Mouse (Mus musculus): ENCODE results near the gene Opa3. TPM values are rescaled to one million over a fixed set of nuclear protein-coding genes. Genes with fewer than 3 reads are reported as not detected.

Gene Opa3
- polyA plus RNA-seq, 1 experiment: 27.5 TPM

GRCm38 (mm10) chr7:19247511-19247910, 19.4 kb downstream of the Opa3 start:
- Histone ChIP-seq H3ac (ENCODE audit: control insufficient read depth, insufficient read length, low read depth) (no peak overlapping the region), H3K36me3 (ENCODE audit: control insufficient read depth, insufficient read depth) (peaks cover 5% of the 10 kb centered on the region), H3K4me3 (ENCODE audit: insufficient read depth, poor library complexity, severe bottlenecking) (no peak overlapping the region), H3K27me3 (ENCODE audit: control insufficient read depth, insufficient read depth, insufficient read length) (no peaks in the 10 kb centered on the region), H3K79me2 (ENCODE audit: control insufficient read depth, insufficient read depth) (peaks cover 14% of the 10 kb centered on the region), H3K79me3 (ENCODE audit: low read depth) (peaks cover 4% of the 10 kb centered on the region)
- TF ChIP-seq USF1 (IDR thresholded peaks at IDR 0.05; ENCODE audit: low read depth) (no peak), MYOD1 (IDR thresholded peaks at IDR 0.05; ENCODE audit: control insufficient read depth, insufficient read length, low read depth) (no peak), CTCF (IDR thresholded peaks at IDR 0.05; ENCODE audit: control insufficient read depth, insufficient read depth, insufficient read length) (no peak), FOSL1 (IDR thresholded peaks at IDR 0.05; ENCODE audit: insufficient read depth, low read length, poor library complexity, severe bottlenecking) (no peak), CEBPB (IDR thresholded peaks at IDR 0.05; ENCODE audit: low read depth) (no peak), MYOG (IDR thresholded peaks at IDR 0.05; ENCODE audit: control insufficient read depth, extremely low read depth, insufficient read length) (no peak), MAX (IDR thresholded peaks at IDR 0.05) (no peak)

- H3K79me3 ChIP-seq (ENCODE audit: low read depth): no peaks in the 10 kb centered on the region
- H3K4me3 ChIP-seq (ENCODE audit: insufficient read depth, poor library complexity, severe bottlenecking): no peak overlapping the region
- H3K27me3 ChIP-seq (ENCODE audit: control insufficient read depth, insufficient read depth, insufficient read length): no peaks in the 10 kb centered on the region
- H3ac ChIP-seq (ENCODE audit: control insufficient read depth, insufficient read length, low read depth): no peak overlapping the region
- H3K79me2 ChIP-seq (ENCODE audit: control insufficient read depth, insufficient read depth): no peaks in the 10 kb centered on the region
- H3K36me3 ChIP-seq (ENCODE audit: control insufficient read depth, insufficient read depth): peaks cover 12% of the 10 kb centered on the region
- no peak for TF ChIP-seq MAX (IDR thresholded peaks at IDR 0.05)
- TF ChIP-seq CTCF (IDR thresholded peaks at IDR 0.05; ENCODE audit: control insufficient read depth, insufficient read depth, insufficient read length): no peak
- TF ChIP-seq MYOD1 (IDR thresholded peaks at IDR 0.05; ENCODE audit: control insufficient read depth, insufficient read length, low read depth): no peak
- TF ChIP-seq USF1 (IDR thresholded peaks at IDR 0.05; ENCODE audit: low read depth): no peak
- TF ChIP-seq MYOG (IDR thresholded peaks at IDR 0.05; ENCODE audit: control insufficient read depth, extremely low read depth, insufficient read length): no peak
- no peak for TF ChIP-seq CEBPB (IDR thresholded peaks at IDR 0.05; ENCODE audit: low read depth)
- no peak for TF ChIP-seq FOSL1 (IDR thresholded peaks at IDR 0.05; ENCODE audit: insufficient read depth, low read length, poor library complexity, severe bottlenecking)
Measured at GRCm38 (mm10) chr7:19252078-19252477, 23.9 kb downstream of the Opa3 start.

GRCm38 (mm10) chr7:19253437-19253836, 25.3 kb downstream of the Opa3 start:
- Histone ChIP-seq H3K79me2 (ENCODE audit: control insufficient read depth, insufficient read depth) (no peaks in the 10 kb centered on the region), H3K36me3 (ENCODE audit: control insufficient read depth, insufficient read depth) (peaks cover 20% of the 10 kb centered on the region), H3K4me3 (ENCODE audit: insufficient read depth, poor library complexity, severe bottlenecking) (no peak overlapping the region), H3K79me3 (ENCODE audit: low read depth) (no peaks in the 10 kb centered on the region), H3ac (ENCODE audit: control insufficient read depth, insufficient read length, low read depth) (no peak overlapping the region), H3K27me3 (ENCODE audit: control insufficient read depth, insufficient read depth, insufficient read length) (no peaks in the 10 kb centered on the region)
- TF ChIP-seq CEBPB (IDR thresholded peaks at IDR 0.05; ENCODE audit: low read depth) (no peak), CTCF (IDR thresholded peaks at IDR 0.05; ENCODE audit: control insufficient read depth, insufficient read depth, insufficient read length) (no peak), MYOG (IDR thresholded peaks at IDR 0.05; ENCODE audit: control insufficient read depth, extremely low read depth, insufficient read length) (no peak), FOSL1 (IDR thresholded peaks at IDR 0.05; ENCODE audit: insufficient read depth, low read length, poor library complexity, severe bottlenecking) (no peak), MYOD1 (IDR thresholded peaks at IDR 0.05; ENCODE audit: control insufficient read depth, insufficient read length, low read depth) (no peak), MAX (IDR thresholded peaks at IDR 0.05) (no peak), USF1 (IDR thresholded peaks at IDR 0.05; ENCODE audit: low read depth) (no peak)

GRCm38 (mm10) chr7:19255395-19255794, 27.3 kb downstream of the Opa3 start:
- peaks cover 20% of the 10 kb centered on the region for H3K36me3 ChIP-seq (ENCODE audit: control insufficient read depth, insufficient read depth)
- H3K79me3 ChIP-seq (ENCODE audit: low read depth): no peaks in the 10 kb centered on the region
- no peak overlapping the region for H3K4me3 ChIP-seq (ENCODE audit: insufficient read depth, poor library complexity, severe bottlenecking)
- TF ChIP-seq USF1 (IDR thresholded peaks at IDR 0.05; ENCODE audit: low read depth) (no peak), MYOG (IDR thresholded peaks at IDR 0.05; ENCODE audit: control insufficient read depth, extremely low read depth, insufficient read length) (no peak), CEBPB (IDR thresholded peaks at IDR 0.05; ENCODE audit: low read depth) (no peak), CTCF (IDR thresholded peaks at IDR 0.05; ENCODE audit: control insufficient read depth, insufficient read depth, insufficient read length) (no peak), MYOD1 (IDR thresholded peaks at IDR 0.05; ENCODE audit: control insufficient read depth, insufficient read length, low read depth) (no peak), MAX (IDR thresholded peaks at IDR 0.05) (no peak)
- no peak overlapping the region for H3ac ChIP-seq (ENCODE audit: control insufficient read depth, insufficient read length, low read depth)
- no peaks in the 10 kb centered on the region for H3K27me3 ChIP-seq (ENCODE audit: control insufficient read depth, insufficient read depth, insufficient read length)
- no peaks in the 10 kb centered on the region for H3K79me2 ChIP-seq (ENCODE audit: control insufficient read depth, insufficient read depth)

- H3K36me3 ChIP-seq (ENCODE audit: control insufficient read depth, insufficient read depth): peaks cover 20% of the 10 kb centered on the region
- H3K27me3 ChIP-seq (ENCODE audit: control insufficient read depth, insufficient read depth, insufficient read length): no peaks in the 10 kb centered on the region
- H3K79me3 ChIP-seq (ENCODE audit: low read depth): peaks cover under 1% of the 10 kb centered on the region
- H3K79me2 ChIP-seq (ENCODE audit: control insufficient read depth, insufficient read depth): no peaks in the 10 kb centered on the region
- H3ac ChIP-seq (ENCODE audit: control insufficient read depth, insufficient read length, low read depth): no peak overlapping the region
- TF ChIP-seq MYOG (IDR thresholded peaks at IDR 0.05; ENCODE audit: control insufficient read depth, extremely low read depth, insufficient read length) (no peak), MAX (IDR thresholded peaks at IDR 0.05) (no peak), USF1 (IDR thresholded peaks at IDR 0.05; ENCODE audit: low read depth) (no peak), FOSL1 (IDR thresholded peaks at IDR 0.05; ENCODE audit: insufficient read depth, low read length, poor library complexity, severe bottlenecking) (no peak), MYOD1 (IDR thresholded peaks at IDR 0.05; ENCODE audit: control insufficient read depth, insufficient read length, low read depth) (no peak), CEBPB (IDR thresholded peaks at IDR 0.05; ENCODE audit: low read depth) (no peak), CTCF (IDR thresholded peaks at IDR 0.05; ENCODE audit: control insufficient read depth, insufficient read depth, insufficient read length) (no peak)
- H3K4me3 ChIP-seq (ENCODE audit: insufficient read depth, poor library complexity, severe bottlenecking): no peak overlapping the region
Measured at GRCm38 (mm10) chr7:19256567-19256966, 28.4 kb downstream of the Opa3 start.
